Mouse (Mus musculus) ovary, adult 18-20 months (tissue): ENCODE results near the gene Rexo4.

Experiments
- DNase-seq: peaks from one replicate; pipeline ENCODE4 v3.0.0; 2022; ENCODE audit warnings: low spot score, mixed read lengths

Rexo4 gene

DNA sequence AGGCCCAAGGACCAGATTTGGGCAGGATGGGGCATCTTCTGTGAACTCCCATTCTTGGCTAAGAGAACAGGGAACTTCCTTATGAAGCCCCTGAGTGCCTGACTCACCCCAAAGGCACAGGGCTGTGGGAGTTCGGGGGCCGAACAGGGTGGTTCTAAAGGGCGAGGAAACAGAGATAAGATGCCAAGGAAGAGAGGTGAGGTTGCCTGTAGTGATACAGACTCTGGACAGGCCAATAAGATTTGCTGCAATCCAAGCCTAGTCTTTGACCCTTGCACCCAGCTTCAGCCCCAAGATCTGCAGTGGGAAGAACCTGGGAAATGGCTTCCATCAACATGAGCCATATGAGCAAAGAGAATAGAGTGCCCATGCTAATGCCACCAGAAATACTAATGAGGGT is 20.9 kb downstream of the Rexo4 start:
- DNase-seq = no peak

DNA sequence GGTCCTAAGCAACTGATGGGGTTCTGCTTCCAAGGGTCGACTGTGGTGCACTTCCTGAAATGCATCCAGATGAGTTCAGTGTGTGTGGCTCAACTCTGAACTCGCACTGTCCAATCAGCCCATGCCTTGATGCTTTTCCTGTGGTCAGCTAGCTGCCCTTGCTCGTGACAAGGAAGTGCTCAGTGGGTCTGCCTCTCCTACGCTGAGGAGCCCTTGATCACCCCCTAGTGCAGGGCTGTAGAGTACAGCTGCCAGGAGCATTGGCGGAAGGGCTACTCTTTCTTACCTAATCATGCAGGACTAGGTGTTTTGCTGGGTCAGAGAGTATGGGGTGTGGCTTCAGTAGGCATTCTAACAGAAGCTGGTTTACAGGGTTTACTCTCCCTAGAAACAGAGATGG is 22.6 kb downstream of the Rexo4 start:
- DNase-seq = no peak

DNA sequence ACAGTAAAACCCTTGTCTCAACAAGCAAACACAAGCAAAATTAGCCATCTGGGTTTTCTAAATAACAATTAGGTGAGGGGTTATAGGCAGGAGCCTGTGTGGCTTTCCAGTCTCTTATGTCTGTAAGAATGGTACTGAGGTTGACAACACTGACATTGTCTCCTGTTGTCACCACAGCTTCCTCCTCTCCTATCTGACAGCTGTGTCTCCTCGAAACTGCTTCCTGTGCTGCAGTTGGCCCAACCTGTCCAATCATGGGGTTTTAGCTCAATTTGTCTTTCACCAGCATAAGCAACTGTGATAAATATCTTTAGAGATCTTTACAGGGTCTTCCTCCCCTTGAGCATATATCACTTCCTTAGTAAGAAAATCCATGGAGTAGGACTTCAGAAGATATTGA is 27.8 kb downstream of the Rexo4 start:
- no peak for DNase-seq

GRCm38 (mm10) chr2:26935286-26935685 is 28.9 kb downstream of the Rexo4 start:
- DNase-seq = no peak

DNA sequence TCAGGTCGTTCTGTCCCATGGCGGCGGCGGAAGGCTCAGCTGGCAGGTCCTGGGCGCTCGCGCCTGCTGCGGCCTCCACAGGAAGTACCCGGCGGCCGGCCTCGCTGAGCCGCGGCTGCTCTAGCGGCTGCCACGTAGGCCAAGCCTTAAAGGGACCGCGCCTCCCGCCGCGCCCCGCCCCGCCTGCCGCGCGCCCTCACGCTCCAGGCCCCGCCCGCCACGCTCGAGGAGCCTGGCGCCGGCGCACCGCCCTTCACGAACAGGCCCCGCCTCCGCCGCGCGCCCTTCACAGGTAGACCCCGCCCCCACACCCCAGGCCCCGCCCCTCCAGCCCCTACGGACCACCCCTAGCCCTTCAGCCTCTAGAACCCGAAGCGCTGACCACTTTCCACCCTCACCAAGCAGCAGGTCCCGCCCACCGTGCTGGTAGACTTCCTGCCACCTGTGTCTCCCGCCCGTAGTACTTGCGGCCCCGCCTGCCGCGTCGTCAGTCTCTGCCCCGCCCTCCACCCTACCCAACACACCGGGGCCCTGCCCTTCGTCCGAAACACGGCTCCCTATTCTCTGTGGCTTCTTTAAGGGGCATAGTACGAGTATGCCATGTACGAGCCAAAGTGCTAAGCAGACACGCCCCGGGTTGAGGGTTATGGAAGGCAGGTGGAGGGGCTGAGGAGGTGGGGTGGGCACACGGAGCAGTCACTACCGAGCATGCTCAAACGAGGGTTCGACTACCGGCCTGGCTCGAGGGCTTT is 30.7 kb downstream of the Rexo4 start, which contains the start of the genes Surf4 and Stkld1:
TSS of gene Surf4 (minus strand) at position 625 of the 752 bp plus-strand sequence.
TSS of gene Stkld1 (plus strand) at position 744 of the 752 bp plus-strand sequence.
- DNase-seq = peak; percentile 94

DNA sequence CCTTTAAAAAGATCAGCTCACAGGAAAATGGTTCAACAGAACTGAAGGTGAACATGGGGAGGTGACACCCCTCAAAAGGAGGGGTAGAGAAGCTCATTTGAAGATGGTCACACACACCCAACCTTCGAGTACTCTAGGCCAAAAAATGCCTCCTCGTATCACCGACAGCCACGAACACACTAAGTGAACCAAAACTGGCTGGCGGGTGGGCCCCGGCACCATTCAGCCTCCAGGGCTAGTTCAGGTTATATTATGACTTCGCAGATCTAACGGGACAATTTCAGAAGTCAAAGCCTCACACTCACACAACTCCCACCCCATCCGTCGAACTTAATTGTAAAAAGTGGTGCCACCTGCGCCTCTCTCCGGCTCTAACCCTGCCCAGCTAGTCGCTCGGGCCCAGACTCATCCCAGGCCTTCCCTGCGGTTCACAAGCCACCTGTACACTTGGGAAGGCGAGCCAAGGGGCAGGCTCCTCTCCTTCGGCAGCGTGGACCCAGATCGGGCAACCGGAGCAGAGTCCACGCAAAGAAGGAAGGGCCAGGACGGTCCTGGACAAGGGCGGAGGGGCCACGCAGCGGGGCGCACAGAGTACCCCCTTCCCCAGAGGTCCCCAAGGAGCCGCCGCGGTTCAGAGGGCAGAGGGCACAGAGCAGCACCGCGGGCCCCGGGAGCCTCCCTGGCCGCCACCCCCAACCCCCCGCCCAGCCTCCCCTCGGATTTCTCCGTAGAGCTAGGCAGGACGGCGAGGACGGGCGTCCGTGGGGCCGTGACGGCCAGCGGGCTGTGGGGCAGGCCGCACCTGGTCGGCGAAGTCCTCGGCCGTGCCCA is 31.5 kb downstream of the Rexo4 start:
- DNase-seq = no peak

GRCm38 (mm10) chr2:26930390-26930789 is 33.8 kb downstream of the Rexo4 start:
- DNase-seq = no peak

- DNase-seq = no peak
Observed at GRCm38 (mm10) chr2:26927745-26928476, 36.3 kb downstream of the Rexo4 start.

DNA sequence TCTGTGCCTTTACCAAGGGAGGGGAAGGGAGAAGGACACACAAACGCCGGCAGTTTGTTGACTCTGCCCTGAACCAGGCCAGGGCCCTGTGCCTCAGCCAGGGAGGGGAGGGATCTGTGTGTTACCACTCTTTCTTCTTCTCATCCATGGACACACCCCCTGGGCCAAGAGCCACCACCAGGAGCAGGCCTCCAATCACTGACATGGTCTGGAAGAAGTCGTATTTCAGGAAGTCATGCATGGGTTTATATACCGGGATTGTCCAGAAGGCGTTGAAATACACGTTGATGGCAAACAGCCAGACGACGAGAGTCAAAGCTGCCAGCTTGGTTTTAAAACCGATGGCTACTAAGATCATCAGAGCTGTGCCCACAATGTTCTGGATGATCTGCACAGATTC is 42.4 kb downstream of the Rexo4 start:
- DNase-seq = no peak

DNA sequence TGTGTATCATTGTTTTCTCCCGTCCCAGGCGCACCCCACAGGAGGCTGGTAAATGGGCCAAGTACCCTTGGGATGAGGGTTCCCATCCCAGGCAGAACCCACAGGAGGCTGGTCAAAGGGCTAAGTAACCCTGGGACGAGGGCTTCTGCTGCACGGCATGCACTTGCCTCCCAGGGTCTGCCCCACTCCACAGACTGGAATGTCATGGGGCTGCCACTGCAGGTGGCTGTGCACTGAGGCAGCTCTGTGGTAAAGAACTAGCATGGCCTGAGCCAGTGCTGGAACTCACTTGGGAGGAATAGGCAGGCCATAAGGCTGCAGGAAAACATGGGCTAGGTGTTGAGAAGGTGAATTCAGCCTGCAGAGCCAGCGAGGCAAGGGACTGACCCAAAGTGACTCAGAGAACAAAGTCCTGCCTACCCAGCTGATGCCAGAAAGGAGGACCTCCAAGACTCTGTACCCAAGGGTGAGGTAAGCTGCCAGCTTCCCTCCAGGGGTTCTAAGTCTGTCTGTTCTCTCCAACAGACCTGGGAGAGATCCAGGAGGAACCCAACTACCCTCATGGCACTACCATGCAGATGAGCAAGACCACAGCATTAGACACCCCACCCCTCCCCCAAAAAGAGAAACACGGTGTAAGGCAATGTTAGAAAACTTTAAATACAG is 43.9 kb downstream of the Rexo4 start:
- DNase-seq = no peak

DNA sequence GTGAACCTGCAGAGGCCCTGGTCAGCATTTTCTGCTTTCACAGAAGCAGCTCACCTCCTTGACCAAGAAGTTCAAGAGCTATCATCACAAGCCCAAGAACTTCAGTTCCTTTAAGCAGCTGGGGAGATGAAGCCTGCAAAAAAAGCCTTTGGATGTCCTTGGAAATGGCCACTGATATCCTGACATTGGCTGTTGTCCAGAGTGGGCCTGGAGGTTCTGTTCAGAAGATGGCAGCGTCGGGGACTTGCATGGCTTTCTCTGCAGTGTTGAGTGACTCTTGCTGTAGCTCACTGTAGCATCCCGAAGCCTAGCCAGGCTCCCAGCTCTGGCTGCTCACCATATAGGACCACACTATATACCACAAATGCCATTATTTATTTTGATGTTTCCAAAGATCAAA is 44.5 kb downstream of the Rexo4 start:
- DNase-seq = no peak

DNA sequence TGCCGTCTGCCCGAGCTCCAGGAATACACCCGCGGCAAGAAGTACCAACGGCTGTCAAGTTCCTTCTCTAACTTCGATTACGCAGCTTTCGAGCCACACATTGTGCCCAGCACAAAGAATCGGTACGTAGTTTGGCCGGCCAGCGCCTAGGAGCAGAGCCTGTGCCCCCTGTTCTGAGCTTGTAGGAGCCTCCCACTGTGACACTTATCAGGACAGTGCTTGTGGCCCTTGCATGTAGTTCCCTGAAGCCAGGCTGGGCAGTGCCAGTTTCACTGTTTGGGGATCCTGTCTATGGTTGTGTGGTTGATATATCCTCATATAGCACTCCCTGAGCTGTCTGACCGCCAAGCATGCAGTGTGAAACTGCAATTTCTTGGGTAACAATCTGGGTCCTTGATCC is 47.4 kb downstream of the Rexo4 start:
- no peak for DNase-seq

GRCm38 (mm10) chr2:26915927-26916728 is 48.1 kb downstream of the Rexo4 start, which contains the start of the genes Surf2 and Surf1:
TSS of gene Surf2 (plus strand) at chr2:26916367.
TSS of gene Surf1 (minus strand) at chr2:26916530.
- peak; percentile 67 for DNase-seq

DNA sequence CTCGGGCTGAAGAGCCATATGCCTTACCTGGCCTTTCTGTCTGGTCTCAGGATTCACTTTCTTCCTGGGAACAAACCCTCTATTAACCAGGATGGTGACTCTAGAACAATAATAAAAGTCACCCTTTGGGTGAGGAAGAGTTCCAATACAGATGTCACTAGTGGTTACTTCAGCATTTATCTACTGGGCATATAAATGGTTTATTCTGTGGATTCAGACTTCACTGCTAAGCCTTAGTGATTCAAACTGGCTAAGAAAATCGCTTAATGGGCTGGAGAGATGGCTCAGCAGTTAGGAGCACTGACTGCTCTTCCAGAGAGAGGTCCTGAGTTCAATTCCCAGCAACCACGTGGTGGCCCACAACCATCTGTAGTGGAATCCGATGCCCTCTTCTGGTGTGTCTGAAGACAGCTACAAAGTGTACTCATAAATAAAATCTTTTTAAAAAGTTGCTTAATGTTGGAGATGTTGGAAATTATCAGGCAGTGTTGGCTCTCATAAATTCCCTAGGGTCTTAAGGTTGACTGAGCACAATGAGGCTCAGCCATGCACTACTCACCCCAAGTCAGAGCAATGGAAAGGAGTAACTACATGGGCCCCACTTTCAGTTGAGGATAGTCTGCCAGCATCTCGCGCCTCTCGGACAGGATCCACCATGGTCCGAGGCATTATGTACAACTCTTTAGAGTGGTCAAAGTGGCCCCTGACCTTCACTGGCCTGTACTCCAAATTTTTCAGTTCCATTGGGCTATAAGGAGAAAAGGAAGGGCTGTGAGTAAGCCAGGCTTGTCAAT is 49.8 kb downstream of the Rexo4 start:
- no peak for DNase-seq

GRCm38 (mm10) chr2:26913416-26914147 is 50.6 kb downstream of the Rexo4 start:
- DNase-seq = no peak

DNA sequence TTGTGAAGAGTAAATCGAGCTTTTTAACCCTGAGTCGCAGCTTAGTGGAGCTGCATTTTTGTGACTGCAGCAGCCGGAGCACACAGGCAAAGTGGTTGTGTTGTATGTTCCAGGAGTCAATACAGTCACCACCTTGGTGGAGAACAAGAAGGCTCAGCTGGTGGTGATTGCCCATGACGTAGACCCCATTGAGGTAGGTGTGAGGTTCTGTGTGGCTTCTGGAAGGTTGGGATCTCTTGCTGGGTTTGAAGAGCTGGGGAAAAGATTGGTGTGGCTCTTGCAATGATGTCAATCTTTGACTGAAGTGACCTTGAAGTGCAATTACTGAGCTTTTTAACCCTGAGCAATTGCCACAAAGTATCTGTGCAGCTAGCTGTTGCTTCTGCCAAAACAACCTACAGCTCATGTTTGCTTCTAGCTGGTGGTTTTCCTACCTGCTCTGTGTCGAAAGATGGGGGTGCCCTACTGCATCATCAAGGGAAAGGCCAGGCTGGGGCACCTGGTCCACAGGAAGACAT is 51.9 kb downstream of the Rexo4 start:
- DNase-seq = no peak

- no peak for DNase-seq
Observed at GRCm38 (mm10) chr2:26910994-26911765, 53.0 kb downstream of the Rexo4 start.
